Mouse (Mus musculus): ENCODE data around the gene Ankrd44. TPM values are rescaled to one million over a fixed set of nuclear protein-coding genes. Genes with fewer than 3 reads are reported as not detected.

Ankrd44 gene
- total and polyA plus RNA-seq, 3 experiments = 0.10 to 2.6 (median 1.5) TPM

- Histone ChIP-seq H3K36me3 (replicated peaks) (no peaks in the 10 kb centered on the region), H3K9me3 (replicated peaks) (no peaks in the 10 kb centered on the region), H3K4me3 (ENCODE audit: low read depth, low read length) (no peak overlapping the region), H3K27me3 (ENCODE audit: insufficient read depth, low read length) (0 out of 2 replicates have a peak, but pooled peaks cover 3% of the 10 kb centered on the region), H3K4me1 (ENCODE audit: insufficient read depth, low read depth, low read length) (no peaks in the 10 kb centered on the region)
- TF ChIP-seq POLR2AphosphoS5 (IDR thresholded peaks at IDR 0.05; ENCODE audit: insufficient replicate concordance, low read depth, low read length) (no peak), GATA2 (IDR thresholded peaks at IDR 0.05; ENCODE audit: borderline replicate concordance, low read depth, low read length) (no peak), TAL1 (conservative IDR thresholded peaks at IDR 0.05; ENCODE audit: low read depth, low read length) (no peak), CTCF (IDR thresholded peaks at IDR 0.05; ENCODE audit: low read depth, low read length) (no peak), GATA1 (IDR thresholded peaks at IDR 0.05; ENCODE audit: borderline replicate concordance, low read length) (no peak)
- DNase-seq (ENCODE audit: low spot score) (no peak), ATAC-seq (ENCODE audit: extremely low read depth, insufficient number of reproducible peaks, low FRiP score, poor library complexity, severe bottlenecking) (no peak)
These were observed 154.7 kb downstream of the Ankrd44 start for GRCm38 (mm10) chr1:54771471-54771870.

- ATAC-seq (ENCODE audit: extremely low read depth, insufficient number of reproducible peaks, low FRiP score, poor library complexity, severe bottlenecking) = no peak
- H3K9me3 ChIP-seq (replicated peaks) = no peaks in the 10 kb centered on the region
These were observed 159.0 kb downstream of the Ankrd44 start for GRCm38 (mm10) chr1:54767221-54767620.

GRCm38 (mm10) chr1:54765632-54766238, 160.5 kb downstream of the Ankrd44 start:
- H3K4me3 ChIP-seq (ENCODE audit: low read depth, low read length) = no peak overlapping the region
- H3K4me1 ChIP-seq (ENCODE audit: insufficient read depth, low read depth, low read length) = no peaks in the 10 kb centered on the region
- TF ChIP-seq GATA2 (IDR thresholded peaks at IDR 0.05; ENCODE audit: borderline replicate concordance, low read depth, low read length) (no peak), GATA1 (IDR thresholded peaks at IDR 0.05; ENCODE audit: borderline replicate concordance, low read length) (no peak), POLR2AphosphoS5 (IDR thresholded peaks at IDR 0.05; ENCODE audit: insufficient replicate concordance, low read depth, low read length) (no peak), TAL1 (conservative IDR thresholded peaks at IDR 0.05; ENCODE audit: low read depth, low read length) (no peak), CTCF (IDR thresholded peaks at IDR 0.05; ENCODE audit: low read depth, low read length) (no peak)
- no peak for DNase-seq (ENCODE audit: low spot score)
- H3K36me3 ChIP-seq (replicated peaks) = no peaks in the 10 kb centered on the region
- no peak for ATAC-seq (ENCODE audit: extremely low read depth, insufficient number of reproducible peaks, low FRiP score, poor library complexity, severe bottlenecking)
- peaks cover 7% of the 10 kb centered on the region; the same call in 1 of the 2 replicates for H3K27me3 ChIP-seq (ENCODE audit: insufficient read depth, low read length)
- no peaks in the 10 kb centered on the region for H3K9me3 ChIP-seq (replicated peaks)

More at GRCm38 (mm10) chr1:54767221-54767620, 159.0 kb downstream of the Ankrd44 start:
- Histone ChIP-seq H3K27me3 (ENCODE audit: insufficient read depth, low read length) (peaks cover 7% of the 10 kb centered on the region; the same call in 1 of the 2 replicates), H3K36me3 (replicated peaks) (no peaks in the 10 kb centered on the region), H3K4me1 (ENCODE audit: insufficient read depth, low read depth, low read length) (no peaks in the 10 kb centered on the region), H3K4me3 (ENCODE audit: low read depth, low read length) (no peak overlapping the region)
- TF ChIP-seq TAL1 (conservative IDR thresholded peaks at IDR 0.05; ENCODE audit: low read depth, low read length) (no peak), POLR2AphosphoS5 (IDR thresholded peaks at IDR 0.05; ENCODE audit: insufficient replicate concordance, low read depth, low read length) (no peak), GATA1 (IDR thresholded peaks at IDR 0.05; ENCODE audit: borderline replicate concordance, low read length) (no peak), GATA2 (IDR thresholded peaks at IDR 0.05; ENCODE audit: borderline replicate concordance, low read depth, low read length) (no peak), CTCF (IDR thresholded peaks at IDR 0.05; ENCODE audit: low read depth, low read length) (no peak)
- DNase-seq (ENCODE audit: low spot score) = no peak

GRCm38 (mm10) chr1:54762216-54762807, 163.9 kb downstream of the Ankrd44 start:
- H3K4me3 ChIP-seq (ENCODE audit: low read depth, low read length) = no peak overlapping the region
- H3K27me3 ChIP-seq (ENCODE audit: insufficient read depth, low read length) = peaks cover 10% of the 10 kb centered on the region; the same call in 1 of the 2 replicates
- no peaks in the 10 kb centered on the region for H3K36me3 ChIP-seq (replicated peaks)
- DNase-seq (ENCODE audit: low spot score) (no peak), ATAC-seq (ENCODE audit: extremely low read depth, insufficient number of reproducible peaks, low FRiP score, poor library complexity, severe bottlenecking) (no peak)
- TF ChIP-seq GATA1 (IDR thresholded peaks at IDR 0.05; ENCODE audit: borderline replicate concordance, low read length) (no peak), GATA2 (IDR thresholded peaks at IDR 0.05; ENCODE audit: borderline replicate concordance, low read depth, low read length) (no peak), CTCF (IDR thresholded peaks at IDR 0.05; ENCODE audit: low read depth, low read length) (no peak), TAL1 (conservative IDR thresholded peaks at IDR 0.05; ENCODE audit: low read depth, low read length) (no peak), POLR2AphosphoS5 (IDR thresholded peaks at IDR 0.05; ENCODE audit: insufficient replicate concordance, low read depth, low read length) (no peak)
- no peaks in the 10 kb centered on the region for H3K4me1 ChIP-seq (ENCODE audit: insufficient read depth, low read depth, low read length)
- H3K9me3 ChIP-seq (replicated peaks) = no peaks in the 10 kb centered on the region

- no peaks in the 10 kb centered on the region for H3K36me3 ChIP-seq (replicated peaks)
- no peak for TF ChIP-seq POLR2AphosphoS5 (IDR thresholded peaks at IDR 0.05; ENCODE audit: insufficient replicate concordance, low read depth, low read length)
- TF ChIP-seq GATA2 (IDR thresholded peaks at IDR 0.05; ENCODE audit: borderline replicate concordance, low read depth, low read length) = no peak
- TF ChIP-seq TAL1 (conservative IDR thresholded peaks at IDR 0.05; ENCODE audit: low read depth, low read length) = no peak
- H3K9me3 ChIP-seq (replicated peaks) = no peaks in the 10 kb centered on the region
- ATAC-seq (ENCODE audit: extremely low read depth, insufficient number of reproducible peaks, low FRiP score, poor library complexity, severe bottlenecking) (no peak), DNase-seq (ENCODE audit: low spot score) (no peak)
- peaks cover 12% of the 10 kb centered on the region; the same call in 1 of the 2 replicates for H3K27me3 ChIP-seq (ENCODE audit: insufficient read depth, low read length)
- H3K4me1 ChIP-seq (ENCODE audit: insufficient read depth, low read depth, low read length) = no peaks in the 10 kb centered on the region
- no peak overlapping the region for H3K4me3 ChIP-seq (ENCODE audit: low read depth, low read length)
These were observed 166.3 kb downstream of the Ankrd44 start for GRCm38 (mm10) chr1:54759841-54760240.

GRCm38 (mm10) chr1:54757291-54757690, 168.9 kb downstream of the Ankrd44 start:
- TF ChIP-seq CTCF (IDR thresholded peaks at IDR 0.05; ENCODE audit: low read depth, low read length) = no peak
- no peak for TF ChIP-seq GATA1 (IDR thresholded peaks at IDR 0.05; ENCODE audit: borderline replicate concordance, low read length)
- TF ChIP-seq GATA2 (IDR thresholded peaks at IDR 0.05; ENCODE audit: borderline replicate concordance, low read depth, low read length) = no peak
- no peak for TF ChIP-seq POLR2AphosphoS5 (IDR thresholded peaks at IDR 0.05; ENCODE audit: insufficient replicate concordance, low read depth, low read length)
- TF ChIP-seq TAL1 (conservative IDR thresholded peaks at IDR 0.05; ENCODE audit: low read depth, low read length) = no peak
- no peaks in the 10 kb centered on the region for H3K9me3 ChIP-seq (replicated peaks)
- H3K27me3 ChIP-seq (ENCODE audit: insufficient read depth, low read length) = peaks cover 5% of the 10 kb centered on the region; the same call in 1 of the 2 replicates
- H3K4me1 ChIP-seq (ENCODE audit: insufficient read depth, low read depth, low read length) = no peaks in the 10 kb centered on the region
- no peak for ATAC-seq (ENCODE audit: extremely low read depth, insufficient number of reproducible peaks, low FRiP score, poor library complexity, severe bottlenecking)
- H3K4me3 ChIP-seq (ENCODE audit: low read depth, low read length) = no peak overlapping the region
- no peaks in the 10 kb centered on the region for H3K36me3 ChIP-seq (replicated peaks)
- no peak for DNase-seq (ENCODE audit: low spot score)

Data from G1E (cell line).